Mouse (Mus musculus) telencephalon, adult 2 months (tissue): ENCODE measurements at regions not wholly inside any gene's neighbourhood (a gene's known extent, or its start where the extent isn't known, plus 50 kb on each side); places are given as distances from the start of the nearest gene placed in this dataset.
A peak's percentile ranks its signal among the peaks of the same experiment; 100 is the strongest.

Source experiments
- DNase-seq: peaks from one replicate; pipeline ENCODE4 v3.0.0-alpha.2; 2011; ENCODE audit warnings: low read depth, low spot score

GRCm38 (mm10) chr16:66579551-66579950 is 764.5 kb downstream of the Vgll3 start:
- no peak for DNase-seq

- DNase-seq, result peak; percentile 15
Measured at GRCm38 (mm10) chr16:66585698-66586284, 770.7 kb downstream of the Vgll3 start.

DNA sequence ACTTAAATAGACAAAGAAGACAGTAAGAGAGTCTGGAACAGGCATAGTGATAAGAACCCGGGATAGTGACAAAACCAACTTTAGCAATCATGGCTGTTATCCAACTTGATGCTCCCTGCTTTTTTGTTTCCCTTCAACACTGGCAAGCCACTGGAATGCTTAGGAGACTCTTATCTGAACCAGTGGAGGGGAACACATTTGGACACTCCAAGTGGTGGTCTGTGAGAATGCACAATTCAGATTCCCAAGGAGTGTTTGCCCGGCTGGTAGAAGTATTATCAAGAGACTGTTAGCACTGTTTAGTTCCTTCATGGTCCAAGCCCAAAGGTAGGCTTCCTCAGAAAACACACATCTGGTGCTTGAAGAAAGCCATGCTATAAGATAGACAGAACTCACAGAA is 787.2 kb downstream of the Vgll3 start:
- no peak for DNase-seq

GRCm38 (mm10) chr16:66602686-66603085 is 787.6 kb downstream of the Vgll3 start:
- no peak for DNase-seq

GRCm38 (mm10) chr16:66603825-66604224 is 788.8 kb downstream of the Vgll3 start:
- DNase-seq, result no peak
